Mouse (Mus musculus) forebrain, postnatal 0 days (tissue): Measurements from ENCODE around the gene Mafk. TPM values are rescaled to one million over a fixed set of nuclear protein-coding genes. Genes with fewer than 3 reads are reported as not detected.

Experiments used
- ATAC-seq: fragments of 200-750 bp; cut with Nextera tagmentation; 2 replicates; pipeline ENCODE4 v1.8.0; 2017; ENCODE audit warnings: mild to moderate bottlenecking, moderate library complexity
- DNase-seq: peaks from one replicate; pipeline ENCODE4 v3.0.0-alpha.2; 2015
- H3K27ac ChIP-seq: fragments of 300-500 bp; sonication (generic); 2 replicates; pipeline ENCODE4 v1.5.1; 2014; ENCODE audit warnings: low read depth, mild to moderate bottlenecking, antibody characterized with exemption, low read length, moderate library complexity, mixed read lengths
- H3K27me3 ChIP-seq: fragments of 300-500 bp; sonication (generic); 2 replicates; pipeline ENCODE4 v1.6.1; 2014; ENCODE audit warnings: mild to moderate bottlenecking, low read length, mixed read lengths; ENCODE audit not compliant: insufficient read depth
- H3K36me3 ChIP-seq: fragments of 300-500 bp; sonication (generic); 2 replicates; pipeline ENCODE4 v1.6.1; 2014; ENCODE audit warnings: mild to moderate bottlenecking, moderate library complexity; ENCODE audit not compliant: insufficient read depth
- H3K4me1 ChIP-seq: fragments of 300-500 bp; sonication (generic); 2 replicates; pipeline ENCODE4 v1.6.1; 2014; ENCODE audit warnings: antibody characterized with exemption; ENCODE audit not compliant: insufficient read depth
- H3K4me2 ChIP-seq: fragments of 300-500 bp; sonication (generic); 2 replicates; pipeline ENCODE4 v1.6.1; 2014; ENCODE audit warnings: low read depth, mild to moderate bottlenecking, moderate library complexity
- H3K4me3 ChIP-seq: fragments of 300-500 bp; sonication (generic); 2 replicates; pipeline ENCODE4 v1.5.1; 2014; ENCODE audit warnings: low read depth, low read length, mixed read lengths
- H3K9ac ChIP-seq: fragments of 300-500 bp; sonication (generic); 2 replicates; pipeline ENCODE4 v1.6.1; 2014; ENCODE audit warnings: mild to moderate bottlenecking
- H3K9me3 ChIP-seq: fragments of 300-500 bp; sonication (generic); 2 replicates; pipeline ENCODE4 v1.6.1; 2016; ENCODE audit warnings: low read length
- CTCF ChIP-seq: sonication (generic); IDR thresholded peaks from 2 replicates; pipeline ENCODE4 v1.5.1; 2016; ENCODE audit warnings: antibody characterized with exemption, control low read depth, low read depth
- WGBS: fragments of 180-500 bp; shearing (Covaris S2); extraction: QIAGEN DNeasy Blood & Tissue Kit; methylation state at CpG from one replicate; pipeline ENCODE4 v1.1.7; 2014; 5-methylcytosine and 5-hydroxymethylcytosine counted together
- polyA plus RNA-seq: library from polyadenylated mRNA; unstranded; fragments of >200 nt; fragmentation: Nextera tagmentation; extraction: Ambion mirVana; gene quantifications from 2 replicates; pipeline ENCODE4 v1.2.1, GENCODE M21; 2015
- total RNA-seq: library from RNA; depleted of rRNA; stranded (reverse); fragments of >200 nt; gene quantifications from 2 replicates; pipeline ENCODE4 v1.2.3, GENCODE M21; 2014

Mafk gene
- total and polyA plus RNA-seq, 2 experiments from 2014 or later, result 9.6 to 23.2 TPM

- TF ChIP-seq CTCF, result no peak
- DNase-seq, result no peak
- Histone ChIP-seq H3K4me2 (no peak overlapping the region), H3K9me3 (no peaks in the 10 kb centered on the region), H3K27ac (no peak overlapping the region), H3K4me3 (no peak overlapping the region), H3K36me3 (peaks cover 19% of the 10 kb centered on the region), H3K27me3 (no peaks in the 10 kb centered on the region), H3K9ac (no peak overlapping the region), H3K4me1 (no peaks in the 10 kb centered on the region)
- no peak for ATAC-seq
- WGBS, result 87% methylated on average over 3 of the region's 3 CpGs
Observed at GRCm38 (mm10) chr5:139818056-139818455, 26.7 kb downstream of the Mafk start.

- no peak overlapping the region for H3K27ac ChIP-seq
- H3K4me3 ChIP-seq, result no peak overlapping the region
- 48% methylated on average over 4 of the region's 4 CpGs for WGBS
- H3K4me2 ChIP-seq, result no peak overlapping the region
- H3K27me3 ChIP-seq, result no peaks in the 10 kb centered on the region
- peak; percentile 36 for DNase-seq
- TF ChIP-seq CTCF, result peak; percentile 62
- ATAC-seq, result peak; percentile 58; the same call in 1 of the 2 replicates
- peaks cover 26% of the 10 kb centered on the region for H3K36me3 ChIP-seq
- no peaks in the 10 kb centered on the region for H3K4me1 ChIP-seq
- no peaks in the 10 kb centered on the region for H3K9me3 ChIP-seq
- H3K9ac ChIP-seq, result no peak overlapping the region
Observed at GRCm38 (mm10) chr5:139818801-139819200, 27.5 kb downstream of the Mafk start.

- no peak within 1 kb of the TSS for H3K4me2 ChIP-seq
- no peak for ATAC-seq
Observed at GRCm38 (mm10) chr5:139819538-139820181, 28.3 kb downstream of the Mafk start, which contains the start of gene Tmem184a. Gene Tmem184a (minus strand): TSS chr5:139819917.

GRCm38 (mm10) chr5:139821466-139822459 lies 30.4 kb downstream of the Mafk start:
- no peak overlapping the region for H3K27ac ChIP-seq
- no peak overlapping the region for H3K9ac ChIP-seq
- no peak overlapping the region for H3K4me3 ChIP-seq
- H3K4me1 ChIP-seq, result peaks cover 11% of the 10 kb centered on the region
- 85% methylated on average over 12 of the region's 12 CpGs for WGBS
- no peak overlapping the region for H3K4me2 ChIP-seq
- H3K9me3 ChIP-seq, result no peaks in the 10 kb centered on the region
- TF ChIP-seq CTCF, result no peak
- H3K27me3 ChIP-seq, result no peaks in the 10 kb centered on the region
- H3K36me3 ChIP-seq, result peaks cover 28% of the 10 kb centered on the region
- DNase-seq (no peak), ATAC-seq (no peak)

More at GRCm38 (mm10) chr5:139819538-139820181, 28.3 kb downstream of the Mafk start, which contains the start of gene Tmem184a:
- H3K9ac ChIP-seq, result no peak within 1 kb of the TSS
- no peak within 1 kb of the TSS for H3K4me3 ChIP-seq
- H3K27ac ChIP-seq, result no peak within 1 kb of the TSS
- peaks cover 28% of the 10 kb centered on the region for H3K36me3 ChIP-seq
- WGBS, result 91% methylated on average over 9 of the region's 9 CpGs
- H3K4me1 ChIP-seq, result no peaks in the 10 kb centered on the region
- no peak for TF ChIP-seq CTCF
- H3K27me3 ChIP-seq, result no peaks in the 10 kb centered on the region
- H3K9me3 ChIP-seq, result no peaks in the 10 kb centered on the region
- no peak for DNase-seq

GRCm38 (mm10) chr5:139824531-139824930 lies 33.2 kb downstream of the Mafk start:
- peak overlapping the region; percentile 81; the same call in 1 of the 2 replicates for H3K4me2 ChIP-seq
- H3K9me3 ChIP-seq, result no peaks in the 10 kb centered on the region
- H3K27ac ChIP-seq, result no peak overlapping the region
- peaks cover 28% of the 10 kb centered on the region for H3K36me3 ChIP-seq
- no peak for ATAC-seq
- 91% methylated on average over 10 of the region's 10 CpGs for WGBS
- no peak for DNase-seq
- no peak overlapping the region for H3K9ac ChIP-seq
- peaks cover 11% of the 10 kb centered on the region for H3K4me1 ChIP-seq
- no peaks in the 10 kb centered on the region for H3K27me3 ChIP-seq
- no peak for TF ChIP-seq CTCF
- H3K4me3 ChIP-seq, result no peak overlapping the region

GRCm38 (mm10) chr5:139825947-139826346 lies 34.6 kb downstream of the Mafk start:
- Histone ChIP-seq H3K4me3 (peak overlapping the region; percentile 79), H3K27ac (peak overlapping the region; percentile 88), H3K36me3 (peaks cover 28% of the 10 kb centered on the region), H3K4me2 (peak overlapping the region; percentile 81), H3K9me3 (no peaks in the 10 kb centered on the region), H3K9ac (peak overlapping the region; percentile 81), H3K4me1 (peaks cover 11% of the 10 kb centered on the region), H3K27me3 (no peaks in the 10 kb centered on the region)
- 40% methylated on average over 11 of the region's 11 CpGs for WGBS
- DNase-seq, result no peak
- no peak for ATAC-seq
- no peak for TF ChIP-seq CTCF
